Mouse (Mus musculus) kidney, postnatal 0 days (tissue): ENCODE measurements around the gene Cdk2ap2. TPM values are rescaled to one million over a fixed set of nuclear protein-coding genes. Genes with fewer than 3 reads are reported as not detected.

Experiments
- ATAC-seq: fragments of 200-750 bp; cut with Nextera tagmentation; replicated peaks from 2 replicates; pipeline ENCODE4 v1.8.0; 2017; ENCODE audit warnings: low read depth, moderate number of reproducible peaks, moderate TSS enrichment, moderate library complexity; ENCODE audit not compliant: low FRiP score
- DNase-seq: peaks from one replicate; pipeline ENCODE4 v3.0.0-alpha.2; 2016; ENCODE audit warnings: low spot score
- H3K27ac ChIP-seq: fragments of 300-500 bp; sonication (generic); 2 replicates; pipeline ENCODE4 v1.5.1; 2014; ENCODE audit warnings: mild to moderate bottlenecking
- H3K27me3 ChIP-seq: fragments of 300-500 bp; sonication (generic); 2 replicates; pipeline ENCODE4 v1.6.1; 2014; ENCODE audit warnings: low read length, mixed read lengths; ENCODE audit not compliant: insufficient read depth
- H3K36me3 ChIP-seq: fragments of 300-500 bp; sonication (generic); 2 replicates; pipeline ENCODE4 v1.6.1; 2014; ENCODE audit warnings: low read length, mixed read lengths; ENCODE audit not compliant: insufficient read depth
- H3K4me1 ChIP-seq: fragments of 300-500 bp; sonication (generic); replicated peaks from 2 replicates; pipeline ENCODE4 v1.6.1; 2014; ENCODE audit warnings: antibody characterized with exemption, low read length, mixed read lengths; ENCODE audit not compliant: insufficient read depth
- H3K4me2 ChIP-seq: fragments of 300-500 bp; sonication (generic); 2 replicates; pipeline ENCODE4 v1.6.1; 2014; ENCODE audit warnings: mild to moderate bottlenecking, low read length, moderate library complexity, mixed read lengths
- H3K4me3 ChIP-seq: fragments of 300-500 bp; sonication (generic); replicated peaks from 2 replicates; pipeline ENCODE4 v1.5.1; 2014; ENCODE audit warnings: low read depth, low read length
- H3K9ac ChIP-seq: fragments of 300-500 bp; sonication (generic); 2 replicates; pipeline ENCODE4 v1.6.1; 2014; ENCODE audit warnings: low read depth, low read length
- H3K9me3 ChIP-seq: fragments of 300-500 bp; sonication (generic); replicated peaks from 2 replicates; pipeline ENCODE4 v1.6.1; 2016; ENCODE audit warnings: low read length, inconsistent platforms, mixed read lengths
- CTCF ChIP-seq: IDR thresholded peaks from 2 replicates; pipeline ENCODE4 v1.5.1; 2016; ENCODE audit warnings: antibody characterized with exemption, low read depth, mild to moderate bottlenecking, moderate library complexity
- WGBS: fragments of 180-500 bp; shearing (Covaris S2); extraction: QIAGEN DNeasy Blood & Tissue Kit; methylation state at CpG from one replicate; pipeline ENCODE4 v1.1.7; 2014; 5-methylcytosine and 5-hydroxymethylcytosine counted together
- polyA plus RNA-seq: library from polyadenylated mRNA; unstranded; fragments of >200 nt; fragmentation: Nextera tagmentation; extraction: Ambion mirVana; gene quantifications from 2 replicates; pipeline ENCODE4 v1.2.1, GENCODE M21; 2015

Gene Cdk2ap2
- polyA plus RNA-seq, 1 experiment from 2014 or later: 107 TPM

- ATAC-seq: no peak
- WGBS: 68% methylated on average over 6 of the region's 6 CpGs
- no peak overlapping the region for H3K4me2 ChIP-seq
Measured at GRCm38 (mm10) chr19:4072706-4073424, 24.1 kb upstream of the Cdk2ap2 start.

GRCm38 (mm10) chr19:4075531-4075930 lies 21.5 kb upstream of the Cdk2ap2 start:
- no peak overlapping the region for H3K27ac ChIP-seq
- no peak overlapping the region for H3K4me3 ChIP-seq
- 93% methylated on average over 1 of the region's 1 CpGs for WGBS
- peaks cover 3% of the 10 kb centered on the region; the same call in 1 of the 2 replicates for H3K4me1 ChIP-seq
- no peaks in the 10 kb centered on the region for H3K27me3 ChIP-seq
- no peak overlapping the region for H3K9ac ChIP-seq
- no peak for TF ChIP-seq CTCF
- no peaks in the 10 kb centered on the region for H3K36me3 ChIP-seq
- H3K9me3 ChIP-seq: no peaks in the 10 kb centered on the region
- DNase-seq: no peak
- H3K4me2 ChIP-seq: no peak overlapping the region
- no peak for ATAC-seq

More at GRCm38 (mm10) chr19:4072706-4073424, 24.1 kb upstream of the Cdk2ap2 start:
- H3K9ac ChIP-seq: no peak overlapping the region
- no peaks in the 10 kb centered on the region for H3K27me3 ChIP-seq
- TF ChIP-seq CTCF: no peak
- H3K4me3 ChIP-seq: no peak overlapping the region
- DNase-seq: no peak
- H3K9me3 ChIP-seq: no peaks in the 10 kb centered on the region
- H3K27ac ChIP-seq: no peak overlapping the region
- H3K36me3 ChIP-seq: no peaks in the 10 kb centered on the region
- H3K4me1 ChIP-seq: peaks cover 3% of the 10 kb centered on the region; the same call in 1 of the 2 replicates

GRCm38 (mm10) chr19:4079594-4079993 lies 17.4 kb upstream of the Cdk2ap2 start:
- H3K27me3 ChIP-seq: no peaks in the 10 kb centered on the region
- H3K4me1 ChIP-seq: no peaks in the 10 kb centered on the region
- no peak overlapping the region for H3K27ac ChIP-seq
- no peak overlapping the region for H3K9ac ChIP-seq
- no peak overlapping the region for H3K4me3 ChIP-seq
- no peak overlapping the region for H3K4me2 ChIP-seq
- H3K36me3 ChIP-seq: no peaks in the 10 kb centered on the region
- ATAC-seq (no peak), DNase-seq (no peak)
- WGBS: 83% methylated on average over 1 of the region's 1 CpGs
- H3K9me3 ChIP-seq: no peaks in the 10 kb centered on the region
- no peak for TF ChIP-seq CTCF

- TF ChIP-seq CTCF: peak; percentile 25; the same call in 1 of the 2 replicates
- no peaks in the 10 kb centered on the region for H3K9me3 ChIP-seq
- WGBS: 50% methylated on average over 8 of the region's 8 CpGs
- H3K4me1 ChIP-seq: no peaks in the 10 kb centered on the region
- H3K36me3 ChIP-seq: no peaks in the 10 kb centered on the region
- no peaks in the 10 kb centered on the region for H3K27me3 ChIP-seq
- no peak overlapping the region for H3K9ac ChIP-seq
- H3K4me2 ChIP-seq: no peak overlapping the region
- no peak overlapping the region for H3K27ac ChIP-seq
- ATAC-seq: no peak
- DNase-seq: no peak
- H3K4me3 ChIP-seq: no peak overlapping the region
Measured at GRCm38 (mm10) chr19:4080511-4081009, 16.4 kb upstream of the Cdk2ap2 start.

GRCm38 (mm10) chr19:4081394-4081793 lies 15.6 kb upstream of the Cdk2ap2 start, which contains the start of gene Cabp2:
Gene Cabp2 (plus strand): TSS chr19:4081578.
- no peak for TF ChIP-seq CTCF
- 40% methylated on average over 3 of the region's 3 CpGs for WGBS
- Histone ChIP-seq H3K9me3 (no peaks in the 10 kb centered on the region), H3K36me3 (no peaks in the 10 kb centered on the region), H3K4me2 (no peak within 1 kb of the TSS), H3K4me1 (no peaks in the 10 kb centered on the region), H3K27ac (no peak within 1 kb of the TSS), H3K27me3 (no peaks in the 10 kb centered on the region), H3K9ac (no peak within 1 kb of the TSS), H3K4me3 (no peak within 1 kb of the TSS)
- ATAC-seq (no peak), DNase-seq (no peak)

- WGBS: 74% methylated on average over 11 of the region's 11 CpGs
- no peak overlapping the region for H3K4me3 ChIP-seq
- H3K27me3 ChIP-seq: no peaks in the 10 kb centered on the region
- H3K9me3 ChIP-seq: no peaks in the 10 kb centered on the region
- DNase-seq: no peak
- no peaks in the 10 kb centered on the region for H3K4me1 ChIP-seq
- no peak for TF ChIP-seq CTCF
- H3K9ac ChIP-seq: no peak overlapping the region
- no peak for ATAC-seq
- no peak overlapping the region for H3K4me2 ChIP-seq
- H3K36me3 ChIP-seq: no peaks in the 10 kb centered on the region
- H3K27ac ChIP-seq: no peak overlapping the region
Measured at GRCm38 (mm10) chr19:4082219-4082965, 14.6 kb upstream of the Cdk2ap2 start.
